Mouse (Mus musculus) lung, adult 2 months (tissue): ENCODE data around the gene Inhbe. TPM values are rescaled to one million over a fixed set of nuclear protein-coding genes. Genes with fewer than 3 reads are reported as not detected.

Source experiments
- DNase-seq: peaks from one replicate; pipeline ENCODE4 v3.0.0; 2022
- H3K4me1 ChIP-seq: fragments of 200-500 bp; 2 replicates; pipeline ENCODE4 v1.6.1; 2011; ENCODE audit warnings: low read length; ENCODE audit not compliant: control insufficient read depth, insufficient read depth
- H3K4me3 ChIP-seq: fragments of 200-500 bp; replicated peaks from 2 replicates; pipeline ENCODE3; 2011; ENCODE audit warnings: low read depth, mild to moderate bottlenecking, control low read depth, low read length; ENCODE audit errors: extremely low read depth
- CTCF ChIP-seq: fragments of 200-500 bp; IDR thresholded peaks from 2 replicates; pipeline ENCODE4 v1.5.1; 2011; ENCODE audit warnings: mild to moderate bottlenecking, low read length, control low read depth; ENCODE audit not compliant: insufficient read depth
- POLR2A ChIP-seq: fragments of 200-500 bp; IDR thresholded peaks from 2 replicates; pipeline ENCODE4 v1.6.1; 2011; ENCODE audit warnings: low read depth, mild to moderate bottlenecking, control low read depth, low read length, borderline replicate concordance; ENCODE audit errors: extremely low read depth
- WGBS: fragments of 180-500 bp; shearing (Covaris S2); methylation state at CpG from one replicate; pipeline ENCODE4 v1.1.7; 2018; 5-methylcytosine and 5-hydroxymethylcytosine counted together
- polyA plus RNA-seq: library from polyadenylated mRNA; depleted of rRNA; stranded (reverse); fragments of >200 nt; gene quantifications from 2 replicates; pipeline ENCODE4 v1.2.3, GENCODE M21; 2012

Inhbe gene
- polyA plus RNA-seq, 1 experiment, result 0.02 TPM

GRCm38 (mm10) chr10:127339683-127340576 lies 14.3 kb downstream of the Inhbe start:
- peak; percentile 25 for DNase-seq
- TF ChIP-seq POLR2A, result no peak
- TF ChIP-seq CTCF, result no peak
- Histone ChIP-seq H3K4me3 (peak overlapping the region; percentile 59), H3K4me1 (peaks cover 2% of the 10 kb centered on the region; the same call in 1 of the 2 replicates)
- WGBS, result under 1% methylated on average over 40 of the region's 42 CpGs

DNA sequence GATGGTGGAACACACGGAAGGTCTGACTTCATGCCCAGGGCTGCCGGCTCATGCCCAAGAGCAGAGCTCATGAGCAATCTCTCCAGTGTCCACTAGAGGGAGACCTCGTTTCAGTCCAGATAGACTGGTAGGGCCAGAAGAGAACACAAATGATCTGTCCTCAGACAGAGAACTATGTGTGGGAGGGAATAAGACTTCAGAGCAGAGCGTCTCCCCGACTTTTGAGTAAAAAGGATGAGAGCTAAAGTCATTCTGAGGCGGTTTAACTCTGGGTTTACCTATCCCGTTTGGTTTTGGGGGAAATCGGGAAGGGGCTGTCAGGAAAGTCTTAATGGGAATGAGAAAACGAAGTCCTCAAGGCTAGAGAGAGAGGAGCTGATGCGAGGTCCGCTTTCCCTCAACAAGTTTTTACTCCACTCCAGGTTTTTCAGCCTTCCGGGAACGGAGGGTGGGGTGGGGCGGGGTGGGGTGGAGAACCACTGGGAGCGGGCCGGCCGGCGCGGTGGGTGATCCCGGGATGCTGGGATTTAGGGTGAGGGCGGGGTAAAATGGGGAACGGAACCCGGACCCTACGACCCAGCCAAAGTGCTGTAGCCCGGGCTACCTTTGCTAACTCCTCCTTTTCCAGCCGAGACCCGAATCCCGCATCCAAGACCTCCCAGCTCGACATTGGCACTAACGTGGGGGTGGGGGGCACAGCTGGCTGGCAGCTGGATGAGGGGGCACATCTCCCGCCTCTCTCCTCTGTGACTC lies 15.1 kb downstream of the Inhbe start:
- TF ChIP-seq CTCF (peak; percentile 83), POLR2A (no peak)
- Histone ChIP-seq H3K4me1 (peaks cover 2% of the 10 kb centered on the region; the same call in 1 of the 2 replicates), H3K4me3 (peak overlapping the region; percentile 59)
- under 1% methylated on average over 31 of the region's 31 CpGs for WGBS
- DNase-seq, result peak; percentile 72

DNA sequence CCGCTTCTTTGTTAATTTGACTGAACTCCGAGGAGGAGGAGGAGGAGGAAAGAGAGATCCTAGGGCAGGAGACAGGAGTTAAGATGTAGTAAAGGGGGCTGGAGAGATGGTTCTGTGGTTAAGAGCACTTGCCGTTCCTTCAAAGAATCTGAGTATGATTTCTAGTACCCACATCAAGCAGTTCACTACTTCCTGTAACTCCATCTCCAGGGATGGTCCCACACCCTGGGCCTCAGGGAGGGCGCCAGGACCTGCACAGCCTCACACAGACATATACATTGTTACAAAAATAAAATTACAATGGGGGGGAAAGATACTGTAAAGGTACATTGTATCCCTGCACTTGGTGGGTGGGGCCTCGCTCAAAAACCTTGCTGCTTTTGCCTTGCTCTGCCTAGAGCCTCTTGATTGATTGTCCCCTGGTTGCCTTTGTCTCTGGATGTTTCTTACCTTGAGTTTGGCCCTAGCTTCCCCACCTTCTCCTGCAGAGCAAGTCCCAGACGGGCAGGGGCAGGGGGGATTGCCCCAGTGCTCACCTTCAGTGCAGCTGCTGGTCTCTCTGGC lies 16.6 kb downstream of the Inhbe start:
- no peak for DNase-seq
- Histone ChIP-seq H3K4me3 (no peak overlapping the region), H3K4me1 (peaks cover 2% of the 10 kb centered on the region; the same call in 1 of the 2 replicates)
- TF ChIP-seq CTCF (no peak), POLR2A (no peak)
- WGBS, result 71% methylated on average over 6 of the region's 6 CpGs

DNA sequence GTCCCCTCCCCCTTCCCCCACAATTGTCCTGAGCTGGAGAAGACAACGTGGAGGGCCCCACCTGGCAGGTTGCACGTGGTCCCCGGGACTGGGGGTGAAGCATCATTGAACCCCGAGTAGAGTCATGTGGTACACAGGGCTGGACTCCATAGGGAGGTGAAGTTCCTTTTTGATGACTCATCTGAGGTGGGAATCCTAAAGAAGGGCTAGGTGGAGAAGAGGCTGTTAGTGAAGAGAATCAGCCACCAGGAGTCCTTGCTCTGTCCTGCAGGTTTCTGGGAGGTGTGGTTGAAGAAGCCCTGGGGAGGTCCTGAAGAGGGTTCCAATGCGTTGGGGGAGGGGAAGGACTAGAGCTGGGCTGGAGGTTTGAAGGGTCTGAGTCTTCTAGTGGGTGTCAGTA lies 17.3 kb downstream of the Inhbe start:
- WGBS, result 47% methylated on average over 5 of the region's 5 CpGs
- H3K4me1 ChIP-seq, result no peaks in the 10 kb centered on the region; the same call in 1 of the 2 replicates
- no peak overlapping the region for H3K4me3 ChIP-seq
- DNase-seq, result no peak
- no peak for TF ChIP-seq CTCF
- no peak for TF ChIP-seq POLR2A

- H3K4me3 ChIP-seq, result no peak overlapping the region
- no peak for DNase-seq
- WGBS, result 65% methylated on average over 1 of the region's 1 CpGs
- TF ChIP-seq POLR2A (no peak), CTCF (no peak)
- no peaks in the 10 kb centered on the region; the same call in 1 of the 2 replicates for H3K4me1 ChIP-seq
These were observed 18.9 kb downstream of the Inhbe start for GRCm38 (mm10) chr10:127335271-127335670.

- H3K4me1 ChIP-seq, result no peaks in the 10 kb centered on the region
- DNase-seq, result no peak
These were observed 21.1 kb downstream of the Inhbe start for GRCm38 (mm10) chr10:127333152-127333551.

DNA sequence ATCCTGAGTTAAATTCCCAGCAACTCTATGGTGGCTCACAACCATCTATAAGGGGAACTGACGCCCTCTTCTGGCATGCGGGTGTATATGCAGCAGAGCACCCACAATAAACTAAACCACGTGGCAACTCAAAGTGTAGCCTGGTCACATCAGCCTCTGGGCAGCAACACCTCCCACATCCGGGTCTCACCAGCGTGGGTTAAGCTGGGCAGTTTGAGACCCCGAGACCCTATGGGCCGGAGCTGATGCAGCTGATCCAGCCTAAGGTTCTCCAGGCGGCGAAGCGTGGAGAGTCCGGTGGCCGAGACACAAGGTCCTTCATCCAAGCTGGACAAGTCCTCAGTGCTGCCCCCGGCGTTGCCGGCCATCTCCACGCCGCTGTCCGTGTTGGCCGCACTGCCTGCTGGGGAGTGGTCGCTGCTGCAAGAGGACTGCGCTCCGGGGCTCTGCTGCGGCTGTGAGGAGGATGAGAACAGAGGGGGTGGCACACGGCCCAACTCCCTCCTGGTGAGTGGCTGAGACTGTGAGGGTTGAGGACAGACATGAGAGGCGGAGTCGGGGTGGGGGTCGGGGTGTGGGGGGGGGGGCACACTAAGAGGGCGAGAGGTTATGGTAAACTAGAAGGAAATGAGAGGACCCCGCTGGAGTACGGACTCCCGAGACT lies 21.9 kb downstream of the Inhbe start:
- Histone ChIP-seq H3K4me1 (no peaks in the 10 kb centered on the region), H3K4me3 (no peak overlapping the region)
- DNase-seq, result no peak
- TF ChIP-seq POLR2A, result no peak
- TF ChIP-seq CTCF, result no peak
- WGBS, result 54% methylated on average over 31 of the region's 31 CpGs

More at GRCm38 (mm10) chr10:127333152-127333551, 21.1 kb downstream of the Inhbe start:
- H3K4me3 ChIP-seq, result no peak overlapping the region
- no peak for TF ChIP-seq CTCF
- no peak for TF ChIP-seq POLR2A
- 73% methylated on average over 5 of the region's 5 CpGs for WGBS

DNA sequence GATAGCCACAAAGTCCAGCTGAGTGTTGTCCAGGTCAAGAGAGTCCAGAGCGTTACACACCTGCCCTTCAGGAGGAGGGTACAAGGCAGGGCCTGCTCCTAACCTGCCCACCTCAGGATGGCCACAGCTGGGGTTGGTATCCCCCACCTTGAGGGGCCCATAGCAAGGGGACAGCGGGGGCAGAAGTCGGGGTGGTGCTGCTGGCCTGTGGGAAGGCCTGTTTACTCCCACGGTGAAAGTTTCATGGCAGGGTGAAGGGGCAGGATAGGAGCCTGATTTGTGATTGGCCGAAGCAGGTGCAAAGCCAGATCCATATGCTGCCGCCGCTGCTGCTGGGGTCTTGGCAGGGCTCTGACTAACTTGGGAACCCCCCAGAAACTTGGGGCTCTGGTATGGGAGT lies 24.0 kb downstream of the Inhbe start:
- DNase-seq, result no peak
- WGBS, result 82% methylated on average over 7 of the region's 7 CpGs
- no peak for TF ChIP-seq POLR2A
- no peak for TF ChIP-seq CTCF
- H3K4me3 ChIP-seq, result no peak overlapping the region
- peaks cover 6% of the 10 kb centered on the region for H3K4me1 ChIP-seq
